Mouse (Mus musculus) lung, postnatal 36 days (tissue): ENCODE measurements around the gene Irak3.
A peak's percentile ranks its signal among the peaks of the same experiment; 100 is the strongest.
"Not testable (repeated sequence)": the region's sequence is repeated elsewhere in the genome, so short reads cannot be mapped to it uniquely, and the experiment has no call there.

Experiments used
- DNase-seq: peaks from one replicate; pipeline ENCODE4 v3.0.0; 2022; ENCODE audit warnings: mixed read lengths

Gene Irak3

DNA sequence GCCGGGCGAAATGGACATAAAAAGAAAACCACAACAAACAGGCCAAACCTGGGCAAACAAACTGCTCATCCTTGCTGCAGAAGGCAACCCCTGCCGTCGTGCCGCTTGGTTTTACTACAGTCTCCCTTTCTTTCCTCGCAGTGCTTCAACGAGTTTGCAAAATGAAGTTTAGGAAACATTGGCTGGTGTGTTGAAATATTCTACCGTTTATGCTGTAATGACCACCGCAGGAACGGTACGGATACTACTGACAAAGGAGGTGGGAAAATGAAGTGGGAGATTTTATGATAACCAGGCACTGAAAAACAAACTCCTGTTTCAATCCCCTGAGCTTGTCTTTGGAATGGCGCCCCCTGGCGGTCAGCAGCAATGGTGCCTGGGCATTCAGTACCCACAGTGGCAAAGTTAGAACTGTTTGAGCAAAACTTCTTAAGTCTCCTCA lies at the start of gene Irak3:
Gene Irak3 (minus strand): TSS at position 170 of the 442 bp plus-strand sequence.
- DNase-seq, result peak; percentile 90

DNA sequence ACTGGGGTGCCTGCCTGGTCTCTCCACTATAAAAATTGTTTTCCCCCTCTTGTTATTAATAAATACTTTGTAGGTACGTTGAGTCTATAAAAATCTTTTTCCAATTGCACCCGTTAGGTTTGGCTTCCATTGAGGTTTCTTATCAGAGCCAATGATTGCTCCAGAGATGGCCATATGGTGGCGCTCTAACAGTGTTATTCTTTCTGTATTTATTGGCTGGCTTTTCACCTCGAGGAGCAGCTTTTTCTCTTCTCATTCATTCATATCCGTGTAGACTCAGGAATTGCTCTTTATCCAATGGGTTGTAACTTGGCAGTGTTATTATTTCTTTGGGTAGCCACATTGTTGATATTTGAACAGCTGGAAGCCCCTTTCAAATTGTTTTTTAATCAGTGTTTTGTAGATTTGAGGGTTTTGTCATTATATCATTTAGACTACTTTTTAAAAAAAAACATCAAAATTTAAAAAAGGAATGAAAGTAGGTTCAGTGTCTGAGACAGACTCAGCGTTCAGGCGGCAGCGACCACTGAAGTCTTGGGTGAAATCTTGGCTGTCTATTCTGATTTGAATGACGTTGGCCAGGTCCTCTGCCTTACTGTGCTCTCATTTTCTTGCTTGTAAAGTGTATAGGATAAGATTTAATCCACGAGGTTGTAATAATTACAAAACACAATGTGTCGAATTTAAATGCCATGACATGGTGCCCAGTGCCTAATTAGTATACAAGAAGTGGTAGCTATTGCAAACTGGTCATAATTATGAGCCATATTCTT lies 49.2 kb upstream of the Irak3 start:
- no peak for DNase-seq

DNA sequence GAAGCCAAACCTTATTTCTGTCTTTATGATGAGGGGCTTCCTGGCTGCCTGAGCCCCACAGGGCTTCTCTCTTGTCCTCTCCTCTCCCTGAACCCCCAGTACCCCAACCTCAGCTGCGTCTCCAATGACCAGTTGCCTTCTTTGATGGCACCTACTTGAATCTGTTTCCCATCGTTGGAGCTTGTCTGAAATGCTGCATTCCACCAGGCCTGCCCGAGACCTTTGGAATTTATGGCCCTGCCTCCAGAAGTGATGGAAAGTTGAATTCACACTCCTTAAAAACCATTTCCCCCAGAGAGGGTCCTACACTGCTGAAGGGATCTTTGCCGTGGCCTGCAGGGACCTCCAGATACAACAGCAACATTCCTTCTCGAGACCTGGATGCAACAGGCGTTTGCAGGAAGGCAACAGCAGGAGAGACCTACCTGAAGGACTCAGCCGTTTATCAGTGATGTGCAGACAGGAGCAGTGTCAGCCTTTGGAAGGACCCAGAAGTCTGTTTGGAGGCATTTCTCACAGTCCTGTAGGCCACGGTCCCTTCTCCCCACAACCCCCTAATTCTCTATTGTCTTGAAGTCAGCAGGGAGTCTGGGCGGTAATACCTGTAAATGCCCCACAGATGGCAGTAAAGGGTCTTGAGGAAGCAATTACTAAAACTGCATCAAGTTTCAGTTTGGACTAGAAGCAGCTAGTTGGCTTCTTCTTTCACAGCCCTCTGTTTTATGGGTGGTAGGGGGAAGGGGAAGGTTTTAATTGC lies 45.2 kb upstream of the Irak3 start:
- peak; percentile 75 for DNase-seq

DNA sequence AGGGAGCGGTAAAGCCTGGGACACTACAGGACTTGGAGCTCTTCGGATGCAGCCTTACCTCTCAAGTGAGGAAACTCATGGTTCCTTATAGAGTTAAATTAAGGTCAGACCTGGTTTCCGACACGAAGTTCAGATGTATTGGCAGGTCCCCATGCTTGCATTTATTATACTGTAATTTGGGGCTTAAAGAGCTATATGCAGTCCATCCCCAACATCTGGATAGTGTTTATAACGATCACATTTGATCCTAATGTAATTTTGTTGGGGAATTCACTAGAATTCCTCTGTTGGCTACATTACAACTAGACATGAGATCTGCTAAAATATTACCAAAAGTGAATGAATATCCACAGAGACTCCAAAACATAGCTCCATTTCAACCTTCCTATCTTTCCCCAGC lies 43.8 kb upstream of the Irak3 start:
- DNase-seq, result no peak

DNA sequence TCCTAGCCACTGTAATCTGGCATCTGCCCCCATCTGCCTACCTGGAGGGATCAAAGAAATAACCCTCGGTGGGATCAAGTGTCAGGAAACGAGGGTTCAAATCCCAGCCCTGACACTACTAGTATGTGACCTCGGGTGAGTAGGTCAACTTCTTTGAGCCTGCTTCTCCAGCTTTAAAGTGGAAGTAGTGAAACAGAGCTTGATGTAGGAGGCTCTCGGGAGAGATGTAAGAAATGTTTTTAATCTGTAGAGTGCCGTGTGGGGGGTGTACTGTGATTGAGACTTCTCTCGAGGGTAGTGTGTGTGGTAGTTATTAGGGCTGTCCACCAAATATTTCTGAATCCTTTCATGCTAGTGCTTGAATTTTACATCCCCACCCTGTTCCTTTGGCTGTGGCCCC lies 40.5 kb upstream of the Irak3 start:
- DNase-seq, result no peak

DNA sequence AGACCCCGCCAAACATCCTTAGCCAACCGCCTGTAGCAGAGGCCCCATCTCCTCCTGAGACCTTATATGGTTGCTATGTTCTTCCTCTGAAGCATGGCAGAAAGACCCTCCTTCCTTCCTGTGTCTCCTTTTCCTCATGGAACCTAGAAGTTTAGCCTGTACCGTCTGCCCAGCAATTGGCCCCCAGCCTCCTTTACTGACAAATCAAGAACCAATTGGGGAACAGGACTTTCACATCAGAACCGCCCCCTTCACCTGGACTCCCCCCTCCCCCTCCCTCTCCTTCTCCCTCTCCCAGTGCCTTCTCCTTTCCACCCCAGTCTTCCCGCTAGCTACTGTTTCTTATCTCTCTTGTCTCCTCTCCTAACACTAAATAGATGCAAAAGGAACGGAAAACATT lies 37.5 kb upstream of the Irak3 start:
- DNase-seq, result no peak

DNA sequence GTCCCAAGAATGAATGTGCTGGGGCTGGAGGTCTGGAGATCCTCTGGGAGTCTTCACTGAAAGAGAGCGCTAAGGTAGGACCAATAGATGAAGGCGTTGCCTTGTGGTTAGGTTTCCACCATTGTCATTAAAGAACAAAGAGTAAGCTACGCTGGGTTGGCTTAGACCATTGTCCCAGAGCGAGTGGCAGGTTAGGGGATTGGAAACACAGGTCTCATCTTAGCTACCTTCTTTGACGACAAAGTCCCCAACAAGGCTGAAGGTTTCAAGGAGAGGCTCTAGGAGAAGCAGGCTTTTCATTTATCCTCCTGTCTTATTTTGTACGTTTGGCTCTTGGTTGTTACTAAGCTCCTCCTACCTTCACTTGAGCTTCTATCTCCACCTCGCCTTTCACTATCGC lies 36.3 kb upstream of the Irak3 start:
- no peak for DNase-seq

DNA sequence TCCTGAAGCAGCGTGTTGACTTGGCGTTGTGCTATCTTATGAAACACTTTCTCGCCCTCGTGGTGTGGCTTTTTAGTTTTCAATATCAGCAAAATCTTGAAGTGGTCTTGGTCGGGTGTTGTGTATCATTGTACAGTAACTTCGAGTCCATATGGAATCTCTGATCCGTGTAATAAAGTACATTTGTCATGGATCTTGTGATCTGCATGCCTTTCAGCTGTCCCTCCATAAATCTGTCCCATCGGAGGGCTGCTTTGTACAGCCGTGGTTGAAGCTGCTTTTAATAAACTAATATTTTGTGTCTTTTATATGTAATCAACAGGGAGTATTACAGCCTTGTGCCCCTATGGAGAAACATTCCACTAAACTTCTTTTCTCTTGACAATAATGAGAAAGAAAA lies 34.9 kb upstream of the Irak3 start:
- no peak for DNase-seq

DNA sequence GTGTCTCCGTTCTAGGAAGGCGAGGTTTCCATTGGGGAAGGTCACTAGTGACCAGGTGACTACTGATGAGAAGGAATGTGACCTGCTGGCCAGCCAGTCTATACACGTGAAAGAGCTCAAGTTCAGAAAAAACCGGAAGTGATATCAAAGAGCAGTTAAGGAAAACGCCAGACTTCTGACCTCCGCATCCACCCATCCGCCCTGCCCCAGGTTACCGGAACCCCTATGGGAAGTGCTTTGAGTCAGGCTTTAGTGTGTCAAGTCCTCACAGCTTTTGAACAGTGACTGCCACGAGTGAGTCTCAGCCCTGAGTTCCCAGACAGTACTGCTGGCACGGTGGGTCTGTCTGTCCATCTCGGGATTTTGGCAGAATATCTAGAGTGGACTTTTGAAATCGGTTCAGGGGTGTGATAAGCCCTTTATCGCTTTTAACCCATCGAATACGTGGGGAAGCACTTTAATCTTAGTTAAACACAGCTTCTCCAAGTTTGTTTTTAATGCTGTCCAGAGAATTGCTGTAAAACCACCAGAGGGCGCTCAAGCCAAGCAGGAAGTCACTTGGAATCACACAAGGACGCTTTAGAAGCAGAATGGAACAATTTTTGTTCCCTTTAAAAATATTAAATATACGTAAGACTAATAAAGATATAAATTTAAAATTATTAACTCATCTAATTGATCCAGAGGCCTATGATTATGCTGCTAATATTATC lies 31.9 kb upstream of the Irak3 start:
- peak; percentile 76 for DNase-seq

DNA sequence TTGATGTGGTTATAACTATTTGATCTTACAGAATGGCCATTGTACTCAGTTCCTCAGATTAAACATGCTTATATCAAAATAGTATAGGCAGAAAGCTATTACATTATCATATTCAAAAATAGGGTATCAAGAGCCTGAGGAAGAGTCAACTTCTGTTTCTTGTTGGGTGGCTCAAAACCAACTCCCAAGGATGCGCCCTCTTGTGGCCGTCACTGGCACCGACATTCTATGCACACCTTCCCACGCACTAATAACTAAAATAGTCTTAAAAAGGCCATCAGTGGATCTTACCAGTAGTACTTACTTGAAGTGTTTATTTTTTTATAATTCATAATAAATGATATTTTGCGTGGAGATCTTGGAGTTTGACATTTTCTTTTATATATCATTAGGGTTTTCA lies 29.8 kb upstream of the Irak3 start:
- peak; percentile 78 for DNase-seq

DNA sequence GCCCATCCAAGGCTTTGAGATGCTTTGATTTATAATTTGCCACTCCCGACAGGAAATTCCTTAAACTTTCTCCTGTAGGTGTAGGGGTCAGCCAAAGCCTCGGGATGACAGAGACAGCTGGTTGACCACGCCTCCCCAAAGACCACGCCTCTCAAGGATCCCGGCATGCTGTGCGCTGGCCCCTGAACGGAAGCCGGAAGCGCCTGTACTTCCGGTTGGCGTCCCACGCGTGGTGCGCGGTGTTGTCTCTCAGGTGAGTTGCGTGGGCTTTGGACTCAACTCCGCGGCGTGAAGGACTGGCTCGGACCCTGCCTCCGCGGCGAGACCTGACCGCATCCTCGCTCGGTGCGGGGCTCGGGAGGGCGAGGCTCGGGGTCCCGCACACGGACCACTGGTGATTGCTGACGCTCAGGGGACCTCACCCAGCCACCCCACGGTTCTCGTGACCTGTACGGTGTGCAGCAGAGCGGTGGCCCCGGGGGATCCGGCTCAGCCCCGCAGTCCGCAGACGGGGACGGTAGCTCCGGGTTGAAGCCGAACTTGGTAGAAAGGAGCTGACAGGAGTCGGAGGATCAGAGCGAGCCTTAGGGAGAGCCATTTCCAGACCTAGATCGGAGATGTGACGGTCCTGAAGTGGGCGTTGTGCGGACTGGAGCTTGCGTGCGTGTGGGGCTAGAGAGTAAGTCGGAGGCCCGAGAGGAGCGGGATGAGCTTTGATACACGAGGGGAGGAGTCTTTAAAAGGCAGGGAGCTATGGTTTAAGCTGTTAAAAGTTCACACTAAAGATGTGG lies 25.1 kb upstream of the Irak3 start, which contains the start of gene Llph:
Gene Llph (plus strand): TSS at position 200 of the 791 bp plus-strand sequence.
- DNase-seq, result peak; percentile 92

DNA sequence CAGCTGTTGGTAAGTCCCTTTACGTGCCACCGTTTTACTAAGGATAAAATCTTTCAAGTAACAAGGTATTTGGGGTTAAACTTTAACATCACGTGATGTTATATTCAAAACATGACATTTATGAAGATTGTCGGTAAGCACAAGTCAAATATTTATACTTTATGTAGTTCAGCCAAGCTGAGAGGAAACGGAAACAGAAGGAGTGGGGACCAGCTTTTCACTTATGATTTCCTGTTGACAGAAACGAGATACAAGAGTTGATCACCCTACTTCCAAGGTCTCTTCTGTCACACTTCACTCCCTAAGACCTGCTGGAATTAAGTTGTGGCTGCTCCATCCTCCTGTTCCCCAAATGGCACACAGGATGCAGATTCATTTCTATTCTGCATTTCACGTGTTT lies 18.8 kb upstream of the Irak3 start:
- no peak for DNase-seq

DNA sequence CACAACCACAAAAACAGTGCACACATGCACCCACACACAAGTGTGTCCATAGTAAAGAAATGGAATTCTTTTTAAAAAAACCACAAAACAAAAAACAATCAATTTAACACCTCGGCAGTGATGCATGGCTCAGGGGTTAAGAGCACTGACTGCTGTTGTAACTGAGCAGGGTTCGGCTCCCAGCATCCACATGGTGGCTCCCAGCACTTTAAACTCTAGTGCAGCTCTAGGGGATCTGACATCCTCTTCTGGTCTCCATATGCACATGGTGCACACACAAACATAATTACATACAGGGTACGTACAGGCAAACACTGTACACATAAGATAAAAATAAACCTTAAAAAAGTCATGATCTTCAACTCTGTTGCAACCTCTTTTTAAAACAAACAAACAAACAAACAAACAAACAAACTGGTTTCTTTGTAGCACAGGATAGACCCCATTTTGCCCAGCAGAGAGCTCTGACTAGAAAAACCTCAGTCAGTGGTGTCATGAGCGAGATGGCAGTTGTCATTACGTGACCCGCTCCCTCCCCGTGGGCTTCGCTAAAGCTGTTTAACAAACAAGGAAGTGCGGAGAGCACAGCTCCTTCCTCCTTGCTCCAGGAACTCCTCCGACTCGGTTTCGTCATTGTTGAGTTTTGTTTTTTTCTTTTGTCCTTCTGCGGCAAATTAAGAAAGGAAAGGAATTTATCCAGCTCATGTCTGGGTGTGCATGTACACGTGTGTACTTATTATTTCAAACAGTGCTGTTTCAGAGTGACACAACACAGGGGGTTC lies 17.8 kb upstream of the Irak3 start:
- peak; percentile 73 for DNase-seq

DNA sequence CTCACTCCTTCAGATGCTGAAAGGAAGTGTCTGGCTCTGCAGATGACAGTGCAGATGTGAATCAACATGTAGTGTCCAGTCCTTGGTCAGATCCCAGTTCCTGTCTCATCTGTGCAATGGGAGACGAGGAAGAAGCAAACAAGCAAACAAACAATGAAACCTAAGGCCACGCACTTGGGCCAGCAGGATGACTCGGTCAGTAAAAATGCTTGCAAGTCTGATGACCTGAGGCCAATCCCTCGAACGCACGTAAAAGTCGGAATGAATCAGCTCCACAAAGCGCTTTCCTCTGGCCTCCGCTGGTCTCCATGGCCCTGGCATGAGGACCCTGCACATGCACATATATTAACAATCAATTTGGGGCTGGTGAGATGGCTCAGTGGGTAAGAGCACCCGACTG lies 17.1 kb upstream of the Irak3 start:
- DNase-seq, result no peak

DNA sequence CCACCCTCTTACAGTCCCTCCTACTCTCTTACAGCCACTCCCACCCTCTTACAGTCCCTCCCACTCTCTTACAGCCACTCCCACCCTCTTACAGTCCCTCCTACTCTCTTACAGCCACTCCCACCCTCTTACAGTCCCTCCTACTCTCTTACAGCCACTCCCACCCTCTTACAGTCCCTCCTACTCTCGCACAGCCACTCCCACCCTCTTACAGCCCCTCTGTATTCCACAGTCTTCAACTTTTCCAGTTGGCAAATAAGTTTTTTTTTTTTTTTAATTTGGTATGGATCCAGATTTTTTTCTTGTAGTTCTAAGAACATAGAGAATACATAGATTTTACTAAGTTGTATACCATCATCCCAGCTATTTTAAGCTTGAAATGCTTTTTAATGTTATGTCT lies 15.2 kb upstream of the Irak3 start:
- not testable (repeated sequence) for DNase-seq

DNA sequence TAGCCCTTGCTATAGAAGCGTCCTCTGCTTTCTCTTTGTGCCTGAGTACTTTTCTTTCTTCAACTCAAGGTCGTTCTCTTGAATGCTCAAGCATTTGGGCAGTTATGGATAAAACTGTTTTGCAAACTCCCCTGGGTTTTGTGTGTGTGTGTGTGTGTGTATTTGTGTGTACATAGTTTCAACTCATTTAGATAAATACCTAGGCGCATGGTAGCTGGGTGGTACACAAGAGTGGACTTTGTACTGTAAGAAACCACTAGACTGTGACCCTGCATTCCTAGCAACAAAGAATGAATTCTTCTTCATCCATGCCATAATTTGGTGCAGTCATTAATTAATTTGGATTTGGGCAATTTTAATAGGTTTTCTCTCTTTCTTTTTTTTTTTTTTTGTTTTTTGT lies 8.2 kb upstream of the Irak3 start:
- DNase-seq, result no peak

DNA sequence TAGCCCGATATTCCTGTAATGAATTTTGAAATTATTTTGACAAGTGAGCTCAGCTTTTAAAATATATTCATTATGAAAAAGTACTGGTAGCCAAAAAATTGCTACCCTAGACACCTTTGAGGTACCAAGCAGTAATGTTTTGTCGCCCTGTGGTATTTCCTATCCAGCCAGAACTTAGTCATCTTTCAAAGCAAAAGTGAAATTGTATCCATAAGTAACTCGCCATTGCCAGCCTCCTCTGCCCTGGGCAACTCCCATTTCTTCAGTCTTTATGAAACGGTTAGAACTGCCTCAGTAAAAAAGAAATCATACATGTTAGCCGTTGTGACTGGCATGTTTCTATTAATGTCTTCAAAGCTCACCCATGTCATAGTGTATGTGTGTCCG lies 7.6 kb upstream of the Irak3 start:
- DNase-seq, result no peak

DNA sequence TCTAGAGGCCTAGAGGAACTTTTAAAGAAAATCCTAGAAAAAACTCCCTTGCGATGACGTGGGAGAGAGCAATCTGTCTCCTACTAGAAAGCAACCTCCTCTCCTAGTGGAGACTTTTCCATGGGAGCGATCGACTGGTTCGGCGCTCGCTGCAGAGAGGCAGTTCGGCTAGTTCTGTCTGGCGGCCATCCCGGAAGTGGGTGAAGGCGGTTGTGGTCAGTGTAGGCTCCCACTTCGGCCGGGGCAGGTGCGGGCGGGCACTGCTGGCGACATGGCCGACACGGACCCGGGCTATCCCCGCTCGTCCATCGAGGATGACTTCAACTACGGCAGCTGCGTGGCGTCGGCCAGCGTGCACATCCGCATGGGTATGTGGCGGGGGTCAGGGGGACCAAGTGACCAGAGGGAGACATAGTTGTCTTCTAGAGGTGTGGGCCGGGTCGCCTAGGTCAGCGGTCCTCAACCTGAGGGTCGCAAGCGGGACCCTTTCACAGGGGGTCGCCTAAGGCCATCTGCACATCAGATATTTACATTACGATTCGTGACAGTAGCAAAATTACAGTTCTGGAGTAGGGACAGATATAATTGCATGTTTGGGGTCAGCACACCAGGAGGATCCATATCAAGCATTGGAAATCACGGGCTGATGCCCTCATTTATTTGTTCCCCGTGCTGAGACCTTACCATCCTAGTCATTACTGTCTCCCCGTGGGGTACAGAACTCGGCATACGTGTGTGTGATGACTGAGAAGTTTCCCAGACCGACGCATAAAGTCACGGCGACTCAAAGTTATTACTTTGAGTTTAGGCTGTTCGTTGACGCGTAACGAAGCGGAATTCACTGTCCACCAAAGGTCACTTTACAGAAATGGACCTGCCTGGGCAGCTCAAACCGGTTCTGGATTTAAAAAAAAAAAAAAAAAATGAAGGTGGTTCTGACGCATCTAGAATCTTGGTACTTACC lies 6.9 kb upstream of the Irak3 start:
- peak; percentile 92 for DNase-seq

DNA sequence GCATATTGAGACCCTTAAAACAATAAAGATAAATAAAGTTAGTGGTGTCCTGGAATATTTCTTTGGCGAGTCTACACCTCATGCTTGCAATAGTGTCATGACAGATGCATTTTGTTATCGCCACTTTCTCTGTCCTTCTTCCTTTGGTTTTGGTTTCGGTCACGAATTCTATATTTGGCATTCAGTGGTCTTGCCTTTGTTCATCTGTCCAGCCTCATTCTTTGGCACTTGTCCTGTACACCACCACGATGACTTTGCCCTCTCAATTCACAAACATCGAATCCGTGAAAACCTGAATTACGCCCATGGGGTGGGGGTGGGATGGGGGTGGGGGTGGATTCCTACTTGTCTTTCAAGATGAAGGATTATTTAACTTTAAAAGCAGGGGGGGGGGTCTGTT lies 6.1 kb upstream of the Irak3 start:
- no peak for DNase-seq

DNA sequence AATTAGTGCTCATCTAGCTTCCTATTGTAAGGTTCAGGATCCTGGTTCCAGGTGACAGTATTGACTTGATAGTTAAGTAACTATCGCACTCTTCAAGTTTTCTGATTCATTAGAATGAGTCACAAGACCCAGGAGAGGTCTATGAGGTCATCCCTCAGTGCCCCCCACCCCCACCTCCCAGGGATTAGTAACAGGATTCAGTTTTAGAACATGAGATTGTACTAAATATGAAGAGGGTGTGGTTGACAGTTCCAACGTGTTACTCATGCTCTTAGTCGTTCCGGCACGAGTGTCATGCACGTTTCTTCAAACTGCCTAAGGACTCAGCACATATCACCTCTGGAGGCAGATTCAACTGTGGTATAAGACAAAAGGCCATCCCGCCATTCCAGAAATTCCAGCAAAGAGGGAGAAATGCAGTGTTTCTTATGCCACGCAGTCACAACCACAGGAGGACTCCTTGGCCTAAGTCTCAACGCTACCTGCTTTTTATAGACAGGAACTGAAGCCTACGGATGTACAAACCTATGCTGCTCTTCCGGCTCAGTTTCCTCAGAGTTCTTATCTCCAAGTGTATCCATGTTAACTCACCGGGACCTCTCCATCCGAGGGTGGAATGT lies 2.8 kb upstream of the Irak3 start:
- no peak for DNase-seq
